ENCODE assay signal across 9 mouse cellular contexts in the genomic region with DNA sequence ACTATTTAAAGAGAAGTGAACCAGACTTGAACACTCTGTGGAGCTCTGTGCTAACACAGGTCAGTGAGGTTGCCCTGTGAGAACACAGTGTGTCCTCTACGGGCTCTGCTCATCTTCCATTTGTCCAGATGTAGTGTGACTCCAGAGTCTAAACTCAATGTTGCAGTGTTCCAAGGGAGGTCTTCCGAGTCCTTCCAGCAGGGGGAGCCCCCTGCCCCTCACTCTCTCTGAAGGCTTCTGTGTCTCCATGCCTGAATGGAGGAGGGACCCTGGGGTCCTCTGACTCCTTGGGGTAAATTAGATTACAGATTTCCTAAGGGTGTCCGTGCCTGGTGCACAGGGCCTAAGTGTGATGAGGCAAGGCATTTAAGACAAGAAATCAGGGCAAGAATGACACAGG.
DNase-seq lines count a peak whose midpoint lies in the region; ATAC-seq and TF ChIP-seq lines count a peak whose summit lies in the region.
"Had no signal": no experiment of that assay in that cellular context is flagged by ENCODE, and none has a peak within 500 bp of the region (broad histone marks: within the 10 kb centered on the region; RNA-seq: fewer than 3 reads in every experiment).

No protein-coding gene starts in this region.

- no peak overlapping the region for H3K9ac ChIP-seq in liver, adult 2 months (ENCODE audit: low read depth, low read length)
- H3K9ac ChIP-seq: forebrain, embryonic 15.5 days had no signal

- peak; percentile 30 for DNase-seq in embryo, embryonic 10 days (ENCODE audit: low spot score)
- DNase-seq in embryo, embryonic 9.5 days (ENCODE audit: extremely low spot score): no peak
- DNase-seq in liver, adult 2 months (ENCODE audit: extremely low read depth, low read depth, low spot score): no peak
- DNase-seq in liver: no peak
- peak; percentile 3 for DNase-seq in adipocyte (ENCODE audit: low spot score)
- DNase-seq in cerebellum, adult 11 months: no peak

- WGBS in liver, adult 2 months: 75% methylated on average over 3 of the region's 3 CpGs

- no peaks in the 10 kb centered on the region for H3K79me2 ChIP-seq in liver, adult 2 months (ENCODE audit: control insufficient read depth, insufficient read depth, low read length)

- H3K27ac ChIP-seq in liver, adult 2 months (replicated peaks; ENCODE audit: insufficient read depth, low read depth, low read length): no peak overlapping the region
- H3K27ac ChIP-seq: forebrain, embryonic 15.5 days had no signal

- no peak for TF ChIP-seq POLR2A in liver, adult 2 months (IDR thresholded peaks at IDR 0.05; ENCODE audit: extremely low read depth, insufficient read depth, low read length)

- H3K4me3 ChIP-seq in liver, adult 2 months (ENCODE audit: insufficient read depth, low read depth, low read length): no peak overlapping the region
- H3K4me3 ChIP-seq: forebrain, embryonic 15.5 days had no signal

- TF ChIP-seq CTCF in liver, adult 2 months (IDR thresholded peaks at IDR 0.05; ENCODE audit: low read depth, low read length): peak; percentile 47; the same call in 1 of the 2 replicates

- H3K4me1 ChIP-seq in liver, adult 2 months (ENCODE audit: control insufficient read depth, insufficient read depth, low read length): no peaks in the 10 kb centered on the region

- no peaks in the 10 kb centered on the region for H3K36me3 ChIP-seq in liver, adult 2 months (ENCODE audit: control insufficient read depth, insufficient read depth, low read length)

- no peaks in the 10 kb centered on the region for H3K27me3 ChIP-seq in liver, adult 2 months (ENCODE audit: control insufficient read depth, insufficient read depth, low read length)

- peak; percentile 65 for ATAC-seq in megakaryocyte progenitor cell, adult 5-6 weeks (replicated peaks; ENCODE audit: poor library complexity)
- ATAC-seq in inflammation-experienced regulatory T-cells, adult 6 months: no peak
- ATAC-seq: forebrain, embryonic 15.5 days had no signal

Comparison
In these comparisons a context has a peak if more than half of its experiments do, and no peak if none do; other contexts are left out.
1. DNase-seq: peak in embryo, embryonic 10 days (single experiment) and adipocyte (single experiment); none in embryo, embryonic 9.5 days (single experiment), liver, adult 2 months (single experiment), liver (single experiment) and cerebellum, adult 11 months (single experiment).